Mouse (Mus musculus) cerebellum, postnatal 14 days (tissue): Measurements from ENCODE around the gene 1700069L16Rik.

Experiments
- DNase-seq, 2 experiments: peaks; one replicate each; pipeline ENCODE4 v3.0.0; 2021; ENCODE audit warnings: mixed read lengths in 2 of 2

1700069L16Rik gene

GRCm38 (mm10) chr5:113732182-113732581 is 7.6 kb upstream of the 1700069L16Rik start:
- peak; percentile 87 to 92 for DNase-seq

DNA sequence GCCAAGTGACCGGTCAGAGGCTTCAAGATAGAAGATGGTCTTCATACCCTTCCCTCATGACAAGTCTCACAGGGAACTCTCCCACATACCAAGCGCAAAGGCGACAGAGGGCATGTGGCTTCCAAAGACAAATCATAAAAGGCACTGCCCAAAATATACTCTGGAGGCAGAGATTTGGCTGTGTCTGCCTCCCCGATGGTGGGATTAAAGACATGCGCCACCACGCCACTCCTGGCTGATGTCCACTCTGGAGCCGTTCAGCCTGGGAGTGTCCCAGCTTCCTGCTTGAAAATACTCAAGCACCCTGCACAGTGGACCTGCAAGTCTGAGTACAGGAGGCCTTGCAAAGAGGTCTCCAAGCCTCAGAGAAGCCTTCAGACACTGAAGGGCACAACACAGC is 6.6 kb upstream of the 1700069L16Rik start:
- DNase-seq = peak in 1 of 2 experiments; percentile 52

DNA sequence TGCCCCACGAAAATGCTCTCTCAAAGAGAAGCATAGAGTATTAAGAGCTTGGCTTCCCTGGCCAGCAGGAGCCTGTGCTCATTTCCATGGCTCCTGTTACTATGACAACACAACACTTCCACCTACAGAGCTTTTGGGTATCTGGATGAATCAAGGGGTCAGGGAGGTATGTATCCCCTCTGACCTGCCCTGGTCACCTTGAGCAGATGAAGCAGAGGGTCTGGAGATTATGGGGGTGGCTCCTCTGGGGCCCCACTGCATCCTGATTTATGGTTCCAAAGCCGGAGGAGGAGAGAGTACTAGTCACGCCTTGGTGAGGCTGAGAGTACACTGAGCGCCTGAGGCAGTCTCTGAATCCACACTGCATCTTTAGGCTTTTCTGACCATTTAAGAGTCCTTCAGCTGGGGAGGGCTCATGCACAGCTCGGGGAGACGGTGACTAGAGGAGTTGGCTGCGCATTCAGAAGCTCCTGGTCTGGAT is 6.1 kb upstream of the 1700069L16Rik start:
- peak; percentile 39 to 57 for DNase-seq

- DNase-seq = peak in 1 of 2 experiments; percentile 49
Measured at GRCm38 (mm10) chr5:113728691-113729090, 4.1 kb upstream of the 1700069L16Rik start.

- DNase-seq = peak; percentile 90 to 95
Measured at GRCm38 (mm10) chr5:113728011-113728410, 3.4 kb upstream of the 1700069L16Rik start.

- peak; percentile 80 to 84 for DNase-seq
Measured at GRCm38 (mm10) chr5:113727238-113727637, 2.7 kb upstream of the 1700069L16Rik start.

DNA sequence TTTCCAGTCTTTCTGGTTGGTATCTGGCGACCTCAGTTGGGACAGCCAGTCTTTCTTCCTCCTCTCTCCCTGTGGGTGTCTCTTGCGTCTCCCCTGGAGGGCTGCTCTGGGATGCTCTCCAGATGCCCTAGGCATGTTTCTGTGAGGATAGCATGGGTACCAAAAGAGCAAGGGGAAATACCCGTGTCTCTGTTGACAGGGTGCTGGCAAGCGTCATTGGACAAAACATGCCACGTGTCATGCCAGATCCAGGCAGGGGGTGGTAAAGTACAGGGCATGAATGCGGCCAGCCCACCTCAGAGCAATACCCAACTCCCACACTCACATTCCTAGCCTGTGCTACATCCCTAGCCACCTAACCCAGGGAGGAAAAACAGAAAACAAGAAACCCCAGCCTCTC is 2.0 kb upstream of the 1700069L16Rik start:
- DNase-seq = peak; percentile 55 to 69

DNA sequence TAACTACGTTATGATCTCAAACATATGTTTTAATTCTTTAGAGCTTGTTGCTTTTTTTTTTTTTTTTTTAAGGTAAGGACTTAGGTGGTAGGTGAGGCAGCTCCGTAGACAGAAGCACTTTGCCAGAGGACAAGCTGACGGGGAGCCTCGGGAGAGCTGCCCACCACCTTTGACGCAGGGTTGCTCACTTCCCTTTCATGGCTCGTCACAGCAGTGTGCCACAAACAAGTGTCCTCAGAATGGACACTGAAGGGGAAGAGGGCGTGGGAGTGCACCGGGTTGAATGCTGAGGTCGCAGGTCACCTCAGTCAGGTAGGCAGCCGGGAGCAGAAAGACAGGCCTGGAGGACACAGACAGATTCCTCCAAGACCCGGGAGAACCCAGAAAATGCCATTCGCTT is 845 bp upstream of the 1700069L16Rik start:
- DNase-seq = no peak

GRCm38 (mm10) chr5:113723567-113724237 is 870 bp downstream of the 1700069L16Rik start:
- peak; percentile 98 to 99 for DNase-seq

- peak; percentile 78 to 79 for DNase-seq
Measured at GRCm38 (mm10) chr5:113722224-113723013, 2.2 kb downstream of the 1700069L16Rik start.

- peak; percentile 90 for DNase-seq
Measured at GRCm38 (mm10) chr5:113719221-113719661, 5.3 kb downstream of the 1700069L16Rik start.

DNA sequence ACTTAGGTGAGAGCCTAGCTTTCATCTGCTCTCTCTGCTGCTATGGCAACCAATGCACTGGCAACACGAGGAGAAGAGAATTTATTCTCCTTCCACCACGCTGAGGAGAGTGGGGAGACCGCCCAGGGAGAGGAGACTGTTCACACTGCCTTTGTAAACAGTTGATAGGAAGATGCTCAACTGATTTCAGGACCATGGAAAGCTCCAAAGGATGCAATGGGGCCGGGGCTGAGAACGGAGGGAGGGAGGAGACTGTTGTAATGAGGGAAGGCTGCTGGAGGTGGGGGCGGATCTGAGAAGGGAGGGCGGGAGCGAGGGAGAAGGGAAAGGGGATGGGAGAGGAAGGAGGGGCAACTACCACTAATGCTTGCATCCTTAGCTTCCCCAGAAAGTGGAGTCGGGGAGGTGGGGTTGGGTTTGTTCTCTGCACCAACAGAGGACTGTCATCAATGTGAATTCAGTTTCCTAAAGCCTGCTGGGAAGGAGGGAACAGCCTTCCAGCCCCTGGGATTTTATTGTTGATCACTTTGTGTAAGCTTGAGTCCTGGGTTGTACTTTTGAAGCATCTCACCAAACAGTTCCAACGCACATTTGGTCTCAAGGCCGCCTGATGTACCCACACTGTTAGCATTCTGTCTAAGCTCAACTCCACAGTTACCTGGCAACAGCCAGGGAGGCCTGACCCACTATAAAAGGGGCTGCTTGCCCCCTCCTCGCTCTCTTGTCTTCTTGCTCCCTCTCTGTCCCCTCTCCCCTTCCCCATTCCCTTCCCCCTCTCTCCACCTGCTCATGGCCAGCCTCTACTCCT is 7.8 kb downstream of the 1700069L16Rik start:
- peak; percentile 62 for DNase-seq

GRCm38 (mm10) chr5:113712861-113713260 is 11.7 kb downstream of the 1700069L16Rik start:
- no peak for DNase-seq

DNA sequence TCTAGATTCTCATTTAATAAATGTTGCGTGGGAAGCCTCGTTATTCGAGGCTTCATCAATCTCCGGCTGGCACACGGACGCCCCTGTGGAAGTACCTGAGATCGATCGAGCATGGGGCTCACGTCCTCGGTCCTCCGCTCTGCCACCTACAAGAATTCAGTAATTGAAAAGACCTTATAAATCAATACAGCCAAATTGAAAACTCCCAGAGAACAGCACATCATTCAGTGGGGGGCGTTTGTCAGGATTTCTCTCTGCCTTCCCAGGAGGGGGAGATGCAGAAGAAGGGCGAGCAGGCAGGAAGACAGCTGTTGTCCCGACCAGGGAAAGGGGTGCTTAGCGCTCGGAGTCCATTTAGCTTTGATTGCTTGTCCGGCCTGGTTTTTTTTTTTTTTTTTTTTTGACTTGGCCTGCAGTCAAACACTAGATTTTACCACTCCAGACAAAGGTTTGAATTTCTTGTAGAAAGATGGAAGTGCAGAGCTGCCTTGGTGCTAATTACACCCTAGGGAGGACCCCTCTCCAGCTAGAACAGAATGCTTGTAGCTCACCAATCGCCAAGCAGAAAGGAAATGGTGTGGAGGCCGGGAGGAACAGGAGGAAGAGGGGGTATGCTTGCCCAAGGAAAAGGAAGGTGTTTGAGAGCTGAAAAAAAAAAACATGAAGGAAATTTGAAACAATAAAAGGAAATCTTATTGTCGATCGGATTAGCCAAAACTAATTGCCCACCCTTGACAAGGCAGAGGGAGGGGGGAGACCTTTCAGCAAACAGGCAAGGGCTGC is 20.6 kb downstream of the 1700069L16Rik start:
- no peak for DNase-seq

DNA sequence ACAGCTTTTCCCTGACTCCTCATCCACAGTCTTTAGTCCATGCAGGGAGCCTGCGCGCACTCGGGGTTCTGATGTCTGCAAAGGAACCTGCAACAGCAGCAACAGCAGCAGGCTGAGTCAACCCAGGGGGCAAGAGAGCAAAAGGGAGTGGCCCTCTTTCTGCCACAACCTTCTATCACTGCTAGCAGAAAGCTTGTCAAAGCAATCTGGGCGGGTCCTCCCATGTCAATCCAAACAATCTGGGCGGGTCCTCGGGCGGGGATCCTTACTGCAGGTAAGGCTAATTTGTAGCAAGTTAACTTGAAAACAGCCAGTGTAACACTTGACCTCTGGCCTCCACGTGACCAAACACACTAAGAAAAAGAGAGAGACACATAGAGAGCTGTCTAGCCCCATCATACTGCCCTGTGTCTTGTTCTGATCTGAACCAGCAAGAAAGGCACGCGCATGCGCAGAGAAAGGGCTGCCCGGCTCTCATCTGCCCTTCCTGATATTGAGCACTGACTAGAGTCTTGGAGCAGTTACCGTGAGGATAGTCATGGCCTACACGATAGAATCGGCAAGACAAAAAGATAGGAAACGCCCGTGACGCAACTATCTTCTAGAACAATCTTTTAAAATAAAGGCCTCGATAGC is 24.1 kb downstream of the 1700069L16Rik start:
- DNase-seq = no peak

DNA sequence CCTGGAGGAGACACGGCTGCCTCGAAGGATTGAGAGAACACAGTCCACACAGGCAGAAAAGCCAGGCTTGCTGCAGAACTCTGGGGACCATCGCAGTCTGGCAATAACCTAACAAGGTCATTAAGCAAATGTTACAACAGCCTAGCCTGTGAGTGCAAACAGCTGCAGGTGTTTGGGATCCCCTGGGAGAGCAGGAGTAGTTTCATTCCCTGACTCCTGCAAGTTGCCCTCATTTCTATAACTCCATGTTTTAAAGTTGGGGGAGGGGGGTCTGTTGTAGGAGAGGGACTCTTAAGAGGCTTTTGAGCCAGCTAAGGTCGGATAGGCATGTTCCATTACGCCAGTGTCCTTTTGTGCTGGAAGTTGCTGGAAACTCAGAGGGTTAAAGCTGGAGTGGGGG is 30.2 kb downstream of the 1700069L16Rik start:
- no peak for DNase-seq

GRCm38 (mm10) chr5:113694000-113694399 is 30.6 kb downstream of the 1700069L16Rik start:
- peak in 1 of 2 experiments; percentile 57 for DNase-seq

DNA sequence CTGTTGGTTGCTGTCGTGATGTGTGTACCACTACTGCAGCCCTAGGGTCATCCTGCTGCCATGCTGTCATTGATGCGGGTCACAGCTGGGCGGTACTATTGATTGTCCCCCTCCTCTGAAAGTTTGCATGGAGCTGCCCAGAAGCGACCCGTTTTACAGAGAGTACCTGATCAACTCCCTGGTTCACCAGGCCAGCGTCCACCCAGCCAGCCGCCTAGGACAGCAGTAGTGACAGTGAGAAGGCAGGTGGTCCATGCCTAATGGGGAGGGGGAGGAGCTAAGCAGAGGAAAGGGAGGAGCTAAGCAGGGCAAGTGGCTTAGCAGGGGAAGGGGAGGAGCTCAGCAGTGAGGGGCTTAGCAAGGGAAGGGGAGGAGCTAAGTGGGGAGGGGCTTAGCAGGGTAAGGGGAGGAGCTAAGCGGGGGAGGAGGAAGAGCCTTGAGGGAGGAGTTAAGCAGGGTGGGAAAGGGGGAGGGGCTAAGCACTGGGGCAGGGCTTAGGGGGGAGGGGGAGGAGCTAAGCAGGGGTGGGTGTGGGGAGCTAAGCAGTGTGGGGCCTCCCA is 31.3 kb downstream of the 1700069L16Rik start:
- DNase-seq = no peak

DNA sequence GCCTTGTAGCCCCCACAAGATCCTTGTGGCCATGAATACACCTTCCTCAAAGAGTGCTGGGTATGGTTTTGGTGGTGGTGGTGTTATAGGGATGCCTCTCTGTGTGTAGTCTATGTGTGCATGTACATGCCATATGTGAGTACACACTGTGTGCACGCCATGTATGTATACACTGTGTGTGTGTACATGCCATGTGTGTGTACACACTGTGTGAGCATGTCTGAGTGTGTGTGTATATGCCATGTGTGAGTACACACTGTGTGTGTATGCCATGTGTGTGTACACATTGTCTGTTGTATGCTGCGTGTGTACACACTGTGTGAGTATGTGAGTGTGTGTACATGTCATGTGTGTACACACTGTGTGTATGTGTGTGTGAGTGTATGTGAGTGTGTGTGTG is 33.7 kb downstream of the 1700069L16Rik start:
- DNase-seq = no peak

GRCm38 (mm10) chr5:113690069-113690548 is 34.5 kb downstream of the 1700069L16Rik start:
- peak in 1 of 2 experiments; percentile 58 for DNase-seq

GRCm38 (mm10) chr5:113687514-113687913 is 37.1 kb downstream of the 1700069L16Rik start:
- DNase-seq = no peak
